Mouse (Mus musculus) C2C12 (cell line): Measurements from ENCODE around the gene Il17rd.

Source experiments
- CEBPB ChIP-seq: IDR thresholded peaks from one replicate; pipeline ENCODE4 v1.6.1; 2011; ENCODE audit warnings: low read depth, mild to moderate bottlenecking, control low read depth, moderate library complexity
- CTCF ChIP-seq: IDR thresholded peaks from one replicate; pipeline ENCODE4 v1.5.1; 2011; ENCODE audit not compliant: control insufficient read depth, insufficient read depth, insufficient read length
- FOSL1 ChIP-seq: IDR thresholded peaks from one replicate; pipeline ENCODE4 v1.8.0; 2011; ENCODE audit warnings: mild to moderate bottlenecking, low read length; ENCODE audit not compliant: poor library complexity, insufficient read depth, severe bottlenecking
- MAX ChIP-seq: IDR thresholded peaks from one replicate; pipeline ENCODE4 v1.6.1; 2011; ENCODE audit warnings: mild to moderate bottlenecking, control low read depth
- MYOD1 ChIP-seq: IDR thresholded peaks from one replicate; pipeline ENCODE4 v1.6.1; 2011; ENCODE audit warnings: low read depth; ENCODE audit not compliant: control insufficient read depth, insufficient read length
- MYOG ChIP-seq: IDR thresholded peaks from one replicate; pipeline ENCODE4 v1.6.1; 2011; ENCODE audit not compliant: control insufficient read depth, insufficient read length; ENCODE audit errors: extremely low read depth
- USF1 ChIP-seq: IDR thresholded peaks from one replicate; pipeline ENCODE4 v1.6.1; 2011; ENCODE audit warnings: low read depth, mild to moderate bottlenecking, control low read depth, moderate library complexity

- TF ChIP-seq CTCF (no peak), FOSL1 (no peak), MAX (no peak), MYOD1 (no peak), USF1 (no peak), CEBPB (no peak), MYOG (no peak)
Measured at GRCm38 (mm10) chr14:27044967-27045361, 6.2 kb downstream of the Il17rd start.
